Mouse (Mus musculus) mature B cell (primary cell): ENCODE measurements at regions not wholly inside any gene's neighbourhood (a gene's known extent, or its start where the extent isn't known, plus 50 kb on each side); places are given as distances from the start of the nearest gene placed in this dataset.

Experiments
- in situ Hi-C: fragments of 300-500 bp; cut with MboI; formaldehyde crosslinking; loops from 2 replicates; pipeline ENCODE4 v1.14.3; 2019

DNA sequence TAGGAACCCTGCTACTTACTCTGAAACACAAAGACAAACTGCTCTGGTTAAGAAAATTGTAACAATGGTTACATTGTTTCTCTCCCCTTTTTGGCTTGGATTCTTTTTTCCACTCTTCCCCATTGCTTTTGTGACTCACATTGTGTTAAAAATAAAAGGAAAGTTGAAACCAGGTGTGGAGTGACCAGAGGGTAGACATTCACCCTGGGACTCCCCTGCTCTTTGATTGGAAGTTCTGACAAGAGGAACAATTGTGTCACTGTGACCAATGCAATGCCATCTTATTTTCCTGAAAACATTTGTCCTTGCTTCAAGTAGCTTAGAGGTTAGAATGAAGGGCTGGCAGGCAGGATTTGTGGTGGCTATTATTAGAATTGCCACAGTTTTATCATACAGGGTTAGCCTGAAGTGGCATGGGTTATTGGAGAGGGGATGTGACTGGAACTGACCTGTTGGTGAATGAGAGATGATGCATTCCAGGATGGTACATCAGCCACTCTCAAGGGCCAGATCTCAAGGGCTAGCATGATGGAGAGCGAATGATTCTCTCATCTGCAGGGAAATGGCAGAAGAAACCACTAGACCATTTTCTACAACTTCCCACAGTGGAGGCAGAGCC is 112.6 kb upstream of the Tbl1xr1 start:
- in situ Hi-C loops: no loop called here

DNA sequence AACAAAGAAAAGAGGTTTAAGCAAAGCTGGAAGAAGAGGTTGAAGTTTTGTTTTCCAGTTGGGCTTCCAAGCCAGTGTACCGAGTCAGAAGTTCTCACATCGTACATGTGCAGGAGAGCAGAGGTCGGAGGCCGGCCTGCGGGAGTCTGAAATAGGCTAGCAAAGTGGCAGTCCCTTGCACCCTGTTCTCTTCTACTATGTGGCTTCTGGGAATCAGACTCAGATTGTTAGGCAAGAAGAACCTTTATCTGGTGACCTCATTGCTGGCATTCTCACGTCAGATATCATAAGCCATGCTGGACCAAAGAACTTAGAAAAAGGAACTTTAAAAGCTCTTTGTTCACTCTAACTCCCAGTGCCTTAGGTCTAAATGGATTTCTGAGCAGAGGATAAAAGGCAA is 112.0 kb upstream of the Tbl1xr1 start:
- in situ Hi-C loops: no loop called here

DNA sequence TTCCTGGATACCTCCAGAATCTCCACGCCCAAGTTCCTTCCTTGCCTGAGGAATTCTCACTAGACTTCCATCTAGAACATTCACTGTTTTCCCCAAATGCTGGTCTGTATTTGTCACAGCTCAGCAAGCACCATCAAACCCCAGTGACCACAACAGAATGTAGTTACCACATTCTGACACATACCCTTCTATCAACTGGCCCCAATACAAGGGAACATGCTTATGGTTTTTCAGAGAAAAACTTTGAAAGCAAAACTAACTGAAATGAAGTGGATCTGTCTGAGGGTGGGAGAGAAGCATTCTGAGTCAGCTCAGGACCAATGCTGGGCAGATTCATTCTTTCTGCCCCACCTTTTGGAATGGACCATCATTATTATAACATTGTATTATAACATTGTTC is 110.9 kb upstream of the Tbl1xr1 start:
- in situ Hi-C loops: no loop called here

DNA sequence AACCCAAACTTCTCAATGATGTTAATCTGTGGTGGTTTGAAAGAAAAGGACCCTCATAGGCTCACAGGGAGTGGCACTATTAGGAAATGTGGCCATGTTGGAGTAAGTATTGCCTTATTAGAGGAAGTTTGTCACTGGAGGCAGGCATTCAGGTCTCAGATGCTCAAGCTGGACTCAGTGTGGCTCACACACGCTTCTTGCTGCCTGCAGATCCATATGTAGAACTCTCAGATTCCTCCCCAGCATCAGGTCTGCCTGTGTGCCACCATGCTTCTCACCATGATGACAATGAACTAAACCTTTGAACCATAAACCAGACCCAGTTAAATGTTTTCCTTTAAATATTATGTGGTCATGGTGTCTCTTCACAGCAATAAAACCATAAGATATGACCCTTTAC is 104.7 kb upstream of the Tbl1xr1 start:
- in situ Hi-C loops: no loop called here

- in situ Hi-C loops: no loop called here
Observed at GRCm38 (mm10) chr3:21973153-21973552, 103.3 kb upstream of the Tbl1xr1 start.

DNA sequence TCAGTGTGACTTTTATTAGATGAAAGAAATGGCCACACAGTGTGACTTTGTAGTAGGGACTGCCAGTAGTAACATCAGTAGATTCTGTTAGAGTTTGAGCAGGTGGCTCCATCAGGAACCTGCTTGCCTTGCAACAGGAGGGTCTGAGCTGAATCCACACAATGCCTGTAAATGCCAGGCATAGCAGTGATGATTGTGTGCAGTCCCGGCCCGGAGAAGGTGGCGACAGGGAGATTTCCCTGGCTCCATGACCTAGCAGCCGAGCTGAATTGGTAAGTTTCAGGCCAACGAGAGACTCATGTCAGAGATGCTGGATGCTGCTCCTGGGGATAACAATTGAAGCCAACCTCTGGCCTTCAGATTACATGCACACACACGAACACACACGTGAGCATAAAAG is 102.8 kb upstream of the Tbl1xr1 start:
- in situ Hi-C loops: no loop called here

GRCm38 (mm10) chr3:21974766-21975165 is 101.7 kb upstream of the Tbl1xr1 start:
- in situ Hi-C loops: no loop called here

- in situ Hi-C loops: no loop called here
Observed at GRCm38 (mm10) chr3:21977775-21978174, 98.7 kb upstream of the Tbl1xr1 start.

- in situ Hi-C loops: no loop called here
Observed at GRCm38 (mm10) chr3:21982991-21983390, 93.5 kb upstream of the Tbl1xr1 start.

DNA sequence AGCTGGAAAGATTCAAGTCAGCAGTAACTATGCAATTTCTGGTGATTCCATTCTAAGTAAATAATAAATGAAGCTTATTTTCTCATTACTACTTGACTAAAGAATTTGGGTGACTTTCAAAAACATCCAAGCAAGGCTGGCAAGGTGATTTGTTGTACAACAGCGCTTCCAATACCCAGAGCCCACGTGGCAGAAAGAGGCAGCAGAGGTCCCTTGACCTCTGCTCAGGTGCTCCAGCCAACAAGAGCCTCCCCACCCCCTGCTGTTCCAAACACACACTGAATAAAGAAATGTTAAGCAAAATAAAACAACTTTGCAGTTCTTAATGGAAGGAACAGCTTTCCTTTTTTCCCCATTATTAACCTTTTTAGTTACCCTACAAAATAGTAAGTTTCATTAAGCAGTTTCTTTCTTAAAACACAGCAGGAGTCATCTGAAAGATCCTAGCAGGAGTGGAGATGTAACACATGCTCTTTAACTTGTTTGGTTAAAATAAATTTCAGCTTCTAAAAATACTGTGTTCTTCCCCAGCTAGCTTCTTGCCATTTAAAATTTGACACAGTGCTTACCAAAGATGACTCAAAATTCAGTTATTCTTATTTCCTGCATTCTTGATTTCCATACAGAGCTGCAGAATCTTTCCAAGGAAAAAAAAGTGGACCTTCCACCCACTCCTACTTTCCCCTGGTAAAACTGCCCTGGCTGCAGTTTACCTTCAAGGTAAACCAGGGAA is 92.3 kb upstream of the Tbl1xr1 start:
- in situ Hi-C loops: no loop called here

DNA sequence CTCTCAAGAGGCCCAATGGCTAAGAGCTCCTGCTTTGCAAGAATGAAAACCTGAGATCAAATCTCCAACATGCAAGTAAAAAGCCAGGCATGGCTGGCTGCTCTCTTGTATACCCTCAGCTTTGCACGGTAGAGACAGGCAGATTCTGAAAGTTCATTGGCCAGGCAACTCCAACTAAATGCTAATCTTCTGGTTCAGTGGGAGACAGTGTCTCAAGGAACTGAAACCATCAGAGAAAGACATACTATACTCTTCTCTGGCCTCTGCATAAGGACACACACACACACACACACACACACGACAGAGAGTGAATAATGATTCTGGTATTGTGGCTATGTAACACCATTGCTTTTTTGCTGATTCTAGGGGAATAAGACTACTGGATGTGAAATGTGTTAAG is 91.6 kb upstream of the Tbl1xr1 start:
- in situ Hi-C loops: no loop called here

DNA sequence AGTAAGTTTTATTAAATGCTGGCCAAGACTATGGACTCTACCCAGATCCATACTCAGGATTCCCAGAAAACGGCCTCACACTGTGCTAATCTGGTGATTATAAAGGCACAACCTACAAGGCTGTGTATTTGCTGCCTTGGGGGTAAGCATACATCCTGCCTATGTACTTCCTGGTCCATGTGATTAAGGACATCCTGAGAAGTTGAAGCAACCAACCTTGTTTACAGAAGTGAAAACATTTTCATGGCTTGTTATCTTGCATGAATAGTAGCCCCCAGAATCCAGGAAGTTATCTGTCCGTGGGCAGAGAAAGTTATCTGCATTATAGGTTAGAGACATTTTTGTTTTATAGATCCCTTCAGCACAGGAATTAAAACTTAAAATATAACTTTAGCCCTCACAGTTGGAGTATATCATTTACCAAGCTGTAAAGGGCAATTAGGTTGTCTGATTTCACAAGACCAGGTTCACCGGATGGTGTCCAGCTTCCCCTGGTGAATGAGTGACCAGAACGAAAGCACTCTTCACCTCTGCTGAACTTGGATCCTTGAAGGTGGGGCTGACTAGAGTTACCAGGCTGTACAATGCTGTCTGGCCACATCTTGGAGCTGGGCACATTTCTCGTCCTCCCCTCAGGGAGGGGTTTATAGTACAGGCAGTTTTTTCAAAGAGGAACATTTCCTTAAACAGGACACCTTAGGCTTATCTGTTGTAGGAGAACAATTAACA is 90.1 kb upstream of the Tbl1xr1 start:
- in situ Hi-C loops: no loop called here

- in situ Hi-C loops: no loop called here
Observed at GRCm38 (mm10) chr3:21986893-21987250, 89.6 kb upstream of the Tbl1xr1 start.

DNA sequence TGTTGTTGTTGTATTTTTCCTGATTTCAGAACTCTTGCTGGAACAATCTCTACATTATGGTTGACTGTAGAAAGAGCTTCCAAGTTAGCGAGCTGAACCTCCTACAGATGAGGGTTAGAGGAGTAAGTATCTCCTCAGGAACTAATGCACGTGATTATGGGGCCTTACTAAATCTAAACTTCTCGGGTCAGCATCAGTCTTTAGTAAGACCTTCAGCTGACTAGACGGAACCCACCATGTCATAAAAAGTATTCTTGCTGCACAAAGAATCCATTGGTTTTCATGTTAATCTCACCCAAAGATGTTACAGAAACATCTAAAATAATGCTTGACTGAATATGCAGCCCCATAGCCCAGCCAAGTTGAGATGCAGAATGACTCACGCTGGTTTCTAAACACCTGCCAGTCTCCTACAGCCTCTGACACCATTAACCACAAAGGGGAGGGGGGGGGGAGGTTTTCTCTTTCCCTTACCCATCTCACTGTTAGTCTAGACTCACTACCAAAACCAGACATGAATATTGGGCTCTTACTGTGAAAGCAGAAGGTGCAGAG is 88.9 kb upstream of the Tbl1xr1 start:
- in situ Hi-C loops: no loop called here

GRCm38 (mm10) chr3:21988010-21988531 is 88.4 kb upstream of the Tbl1xr1 start:
- in situ Hi-C loops: no loop called here

DNA sequence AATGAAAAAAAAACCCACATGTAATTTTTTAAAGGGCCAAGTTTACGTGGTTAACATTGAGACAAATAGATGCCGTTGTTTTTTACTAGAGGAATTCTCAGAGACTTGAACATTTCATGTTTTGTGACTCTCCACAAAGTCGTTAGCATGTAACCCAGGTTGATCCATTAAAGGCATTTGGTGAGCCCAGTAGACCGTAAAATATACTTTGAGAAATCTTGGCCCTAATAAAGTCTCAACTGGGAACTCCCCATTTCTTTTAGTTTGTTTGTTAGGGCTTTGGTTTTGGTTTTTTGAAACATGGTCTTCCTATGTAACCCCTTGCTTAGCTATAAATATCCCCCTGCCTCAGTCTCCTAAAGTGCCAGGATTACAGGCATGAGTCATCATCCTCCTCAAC is 85.9 kb upstream of the Tbl1xr1 start:
- in situ Hi-C loops: no loop called here

DNA sequence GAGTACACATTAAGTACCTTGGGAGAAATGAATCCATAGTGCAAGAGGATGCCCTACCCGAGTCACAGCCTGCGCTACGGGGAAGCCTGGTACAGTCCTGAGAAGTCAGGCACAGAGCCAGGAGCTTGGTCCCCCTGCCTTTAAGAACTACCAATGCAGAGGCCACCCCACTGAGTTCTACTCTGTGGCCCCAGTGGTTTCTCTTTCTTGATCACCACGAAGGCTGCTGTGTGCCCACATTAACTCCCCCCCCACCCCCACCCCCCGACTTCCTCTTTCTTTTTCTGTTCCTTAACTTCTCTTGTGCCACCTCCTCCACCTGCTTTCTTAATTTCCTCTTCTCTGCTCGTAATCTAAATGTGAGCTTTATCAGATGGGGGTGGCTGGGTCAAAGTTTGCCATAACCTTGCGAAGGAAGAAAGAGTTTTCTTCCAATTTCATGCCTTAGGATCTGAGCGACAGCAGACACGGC is 84.7 kb upstream of the Tbl1xr1 start:
- in situ Hi-C loops: no loop called here

DNA sequence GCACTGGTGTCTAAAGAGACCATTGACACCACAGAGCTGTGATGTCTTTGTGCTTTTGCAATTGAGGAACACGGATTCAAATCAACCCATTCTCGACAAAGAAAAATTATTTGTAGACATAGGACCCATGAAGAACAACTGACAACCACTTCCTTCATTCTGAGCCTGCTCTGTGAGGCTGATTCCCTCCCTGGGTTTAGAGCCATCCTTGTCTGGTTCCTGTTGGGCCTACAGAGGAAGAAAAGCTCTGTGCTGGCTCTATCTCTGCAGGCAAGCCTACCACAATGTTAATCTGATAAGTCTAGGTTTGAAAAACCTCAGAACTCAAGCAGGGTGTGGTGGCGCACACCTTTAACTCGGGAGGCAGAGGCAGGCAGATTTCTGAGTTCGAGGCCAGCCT is 84.2 kb upstream of the Tbl1xr1 start:
- in situ Hi-C loops: no loop called here

DNA sequence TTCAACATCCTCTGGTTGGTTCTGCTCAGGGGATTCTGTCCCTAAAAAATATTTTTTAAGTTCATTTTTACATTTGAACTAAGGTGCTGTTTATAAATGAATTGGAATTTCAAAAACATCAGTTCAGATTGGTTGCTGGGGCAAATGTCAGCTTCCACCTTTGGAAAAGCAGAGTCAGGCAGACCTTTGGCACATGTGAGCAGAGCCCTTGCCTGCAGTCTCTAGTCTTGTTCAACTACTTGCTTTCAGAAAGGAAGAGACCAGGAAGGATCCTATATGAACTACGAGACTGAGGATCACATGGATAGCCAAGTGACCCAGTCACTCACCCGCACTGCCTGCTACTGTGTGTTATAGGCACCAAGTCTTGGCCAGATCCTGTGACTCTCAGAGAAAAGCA is 82.5 kb upstream of the Tbl1xr1 start:
- in situ Hi-C loops: no loop called here

GRCm38 (mm10) chr3:21995566-21996391 is 80.7 kb upstream of the Tbl1xr1 start:
- in situ Hi-C loops: no loop called here

DNA sequence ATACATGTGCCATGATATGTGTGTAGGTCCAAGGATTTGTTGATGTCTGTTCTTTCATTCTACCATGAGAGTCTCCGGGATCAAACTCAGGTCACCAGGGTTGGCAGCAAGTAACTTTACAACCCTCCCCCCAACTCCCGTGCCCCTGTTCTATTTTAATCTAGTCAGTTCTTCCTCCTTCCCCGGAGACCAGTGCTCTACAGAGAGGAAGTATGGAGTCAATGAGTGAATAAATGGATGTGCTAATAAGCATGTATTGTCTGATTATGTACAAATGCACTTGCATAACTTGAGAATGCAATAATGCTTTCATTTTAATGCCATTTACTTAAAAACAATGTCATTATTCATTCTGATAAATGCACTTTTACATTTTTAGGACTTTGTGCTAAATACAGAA is 79.1 kb upstream of the Tbl1xr1 start:
- in situ Hi-C loops: no loop called here

DNA sequence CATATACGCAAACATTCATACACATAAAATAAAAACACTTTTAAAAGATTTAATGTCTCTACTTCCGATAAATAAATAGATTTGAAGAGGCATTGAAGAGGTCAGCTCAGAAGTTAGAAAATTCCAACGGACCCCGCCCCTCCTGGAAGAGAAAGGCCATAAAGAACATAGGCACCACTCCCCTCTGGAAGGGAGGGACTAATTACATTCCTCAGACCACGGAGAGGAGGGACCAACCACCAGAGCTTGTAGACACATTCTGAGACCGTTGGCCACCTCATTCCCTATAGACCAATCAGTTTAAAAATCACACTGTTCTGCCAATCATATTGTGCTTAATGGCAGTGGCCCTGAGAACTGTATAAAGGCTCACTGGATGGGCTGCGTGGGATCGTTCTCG is 71.0 kb upstream of the Tbl1xr1 start:
- in situ Hi-C loops: no loop called here
